Mouse (Mus musculus) kidney, postnatal 25 days (tissue): ENCODE results near the gene Npdc1.

ENCODE experiments used
- DNase-seq, 2 experiments: peaks; one replicate each; pipeline ENCODE4 v3.0.0; 2021; ENCODE audit warnings: mixed read lengths in 2 of 2

Npdc1 gene

GRCm38 (mm10) chr2:25430395-25431233 lies 31.5 kb downstream of the Npdc1 start:
- peak; percentile 43 to 85 for DNase-seq

GRCm38 (mm10) chr2:25431308-25431855 lies 32.2 kb downstream of the Npdc1 start:
- DNase-seq = peak in 1 of 2 experiments; percentile 35

GRCm38 (mm10) chr2:25432326-25433098 lies 33.4 kb downstream of the Npdc1 start:
- DNase-seq = peak in 1 of 2 experiments; percentile 34

GRCm38 (mm10) chr2:25433101-25433500 lies 34.0 kb downstream of the Npdc1 start:
- no peak for DNase-seq

GRCm38 (mm10) chr2:25434292-25434691 lies 35.1 kb downstream of the Npdc1 start:
- DNase-seq = peak in 1 of 2 experiments; percentile 31

GRCm38 (mm10) chr2:25436286-25436820 lies 37.2 kb downstream of the Npdc1 start:
- DNase-seq = peak in 1 of 2 experiments; percentile 22

- no peak for DNase-seq
Observed at GRCm38 (mm10) chr2:25441067-25441466, 41.9 kb downstream of the Npdc1 start.

GRCm38 (mm10) chr2:25442682-25443081 lies 43.5 kb downstream of the Npdc1 start:
- no peak for DNase-seq

GRCm38 (mm10) chr2:25450853-25451647 lies 51.9 kb downstream of the Npdc1 start:
- peak in 1 of 2 experiments; percentile 61 for DNase-seq

GRCm38 (mm10) chr2:25452951-25453350 lies 53.8 kb downstream of the Npdc1 start:
- no peak for DNase-seq

- DNase-seq = peak in 1 of 2 experiments; percentile 22
Observed at GRCm38 (mm10) chr2:25456205-25456953, 57.2 kb downstream of the Npdc1 start, which contains the start of gene Clic3. Gene Clic3, plus strand, starts transcription at chr2:25456838.

- no peak for DNase-seq
Observed at GRCm38 (mm10) chr2:25457022-25457896, 58.1 kb downstream of the Npdc1 start.

- DNase-seq = peak; percentile 31 to 61
Observed at GRCm38 (mm10) chr2:25458911-25459310, 59.8 kb downstream of the Npdc1 start.
